Mouse (Mus musculus) ZHBTc4 (cell line): ENCODE measurements around the gene Henmt1.

Experiments
- DNase-seq: peaks from one replicate; pipeline ENCODE4 v3.0.0-alpha.2; 2011; ENCODE audit warnings: low read depth, low spot score

The Henmt1 gene

GRCm38 (mm10) chr3:108940001-108940633, 444 bp downstream of the Henmt1 start, which contains the start of gene Gm9857:
TSS of gene Gm9857 (minus strand) at chr3:108940445.
- DNase-seq = peak; percentile 77

GRCm38 (mm10) chr3:108940996-108941395, 1.3 kb downstream of the Henmt1 start:
- DNase-seq = no peak

GRCm38 (mm10) chr3:108957976-108958375, 18.3 kb downstream of the Henmt1 start:
- DNase-seq = no peak

GRCm38 (mm10) chr3:108959680-108960295, 20.1 kb downstream of the Henmt1 start:
- no peak for DNase-seq

- no peak for DNase-seq
Observed at GRCm38 (mm10) chr3:108961226-108961625, 21.6 kb downstream of the Henmt1 start.

- DNase-seq = peak; percentile 21
Observed at GRCm38 (mm10) chr3:108961655-108962054, 22.0 kb downstream of the Henmt1 start.

GRCm38 (mm10) chr3:108963278-108963677, 23.6 kb downstream of the Henmt1 start:
- DNase-seq = no peak

GRCm38 (mm10) chr3:108963776-108964175, 24.1 kb downstream of the Henmt1 start:
- DNase-seq = no peak

GRCm38 (mm10) chr3:108964361-108965044, 24.8 kb downstream of the Henmt1 start:
- DNase-seq = peak; percentile 80

GRCm38 (mm10) chr3:108966051-108966450, 26.4 kb downstream of the Henmt1 start:
- no peak for DNase-seq

- no peak for DNase-seq
Observed at GRCm38 (mm10) chr3:108973980-108974660, 34.4 kb downstream of the Henmt1 start.

GRCm38 (mm10) chr3:108974920-108975485, 35.3 kb downstream of the Henmt1 start:
- DNase-seq = no peak

GRCm38 (mm10) chr3:108977340-108978030, 37.8 kb downstream of the Henmt1 start:
- peak; percentile 78 for DNase-seq

GRCm38 (mm10) chr3:108981946-108982345, 42.3 kb downstream of the Henmt1 start:
- DNase-seq = no peak

- DNase-seq = no peak
Observed at GRCm38 (mm10) chr3:108983989-108984388, 44.3 kb downstream of the Henmt1 start.

GRCm38 (mm10) chr3:108986534-108986933, 46.9 kb downstream of the Henmt1 start:
- no peak for DNase-seq

GRCm38 (mm10) chr3:108987009-108987659, 47.5 kb downstream of the Henmt1 start:
- DNase-seq = no peak

GRCm38 (mm10) chr3:108989971-108990548, 50.4 kb downstream of the Henmt1 start:
- no peak for DNase-seq

GRCm38 (mm10) chr3:108994477-108994876, 54.8 kb downstream of the Henmt1 start:
- no peak for DNase-seq

- no peak for DNase-seq
Observed at GRCm38 (mm10) chr3:108995379-108995778, 55.7 kb downstream of the Henmt1 start.
